Mouse (Mus musculus) CH12.LX (cell line): ENCODE measurements at regions not wholly inside any gene's neighbourhood (a gene's known extent, or its start where the extent isn't known, plus 50 kb on each side); places are given as distances from the start of the nearest gene placed in this dataset.

Source experiments
- CTCF ChIP-seq, 2 experiments: IDR thresholded peaks in 1 of 2; conservative IDR thresholded peaks in 1 of 2; 2 replicates each; pipeline ENCODE4 v1.5.1; 2011 to 2012; ENCODE audit warnings: low read depth in 2 of 2, low read length in 2 of 2, improper control_type of control experiment in 1 of 2, inconsistent platforms in 1 of 2, mild to moderate bottlenecking in 1 of 2, moderate library complexity in 1 of 2
- E2F4 ChIP-seq: IDR thresholded peaks from 2 replicates; pipeline ENCODE4 v1.6.1; 2011; ENCODE audit warnings: low read depth, low read length, improper control_type of control experiment; ENCODE audit not compliant: insufficient replicate concordance
- EP300 ChIP-seq: IDR thresholded peaks from 2 replicates; pipeline ENCODE4 v1.6.1; 2011; ENCODE audit warnings: low read length, improper control_type of control experiment
- MAX ChIP-seq: IDR thresholded peaks from 2 replicates; pipeline ENCODE4 v1.6.1; 2011; ENCODE audit warnings: low read length, improper control_type of control experiment
- POLR2AphosphoS2 ChIP-seq: IDR thresholded peaks from 2 replicates; pipeline ENCODE4 v1.6.1; 2011; ENCODE audit warnings: low read depth, low read length, improper control_type of control experiment
- TCF12 ChIP-seq: IDR thresholded peaks from 2 replicates; pipeline ENCODE4 v1.6.1; 2014; ENCODE audit warnings: low read depth, mild to moderate bottlenecking, inconsistent platforms, low read length, improper control_type of control experiment
- USF2 ChIP-seq: conservative IDR thresholded peaks from 2 replicates; pipeline ENCODE4 v1.6.1; 2011; ENCODE audit warnings: low read depth, low read length, improper control_type of control experiment

GRCm38 (mm10) chr3:60745075-60745474, 257.5 kb upstream of the P2ry1 start:
- TF ChIP-seq USF2 (no peak), CTCF (conservative IDR thresholded peaks at IDR 0.05 in 1 of 2, IDR thresholded peaks at IDR 0.05 in 1 of 2; ENCODE audit: low read depth in 2 of 2, low read length in 2 of 2) (no peak), E2F4 (no peak), EP300 (no peak), MAX (no peak), TCF12 (no peak), POLR2AphosphoS2 (no peak)
